Mouse (Mus musculus) E14TG2a.4 (cell line): Measurements from ENCODE around the gene Nktr.

Experiments
- CTCF ChIP-seq: conservative IDR thresholded peaks from 2 replicates; pipeline ENCODE4 v1.5.1; 2014; ENCODE audit warnings: low read length
- NANOG ChIP-seq: IDR thresholded peaks from 2 replicates; pipeline ENCODE4 v1.6.1; 2014; ENCODE audit warnings: borderline replicate concordance, low read length, mixed read lengths

- TF ChIP-seq CTCF = no peak
- TF ChIP-seq NANOG = no peak
These were observed 73.0 kb downstream of the Nktr start, which contains the start of gene Hhatl for GRCm38 (mm10) chr9:121791757-121792521.
